Mouse (Mus musculus) CD4-positive helper T cell, adult 2 months (primary cell): ENCODE measurements around the gene Hist3h2ba.
A peak's percentile ranks its signal among the peaks of the same experiment; 100 is the strongest.

Source experiments
- DNase-seq: peaks from one replicate; pipeline ENCODE4 v3.0.0-alpha.2; 2012; ENCODE audit warnings: low read depth, missing footprints, low spot score

Hist3h2ba gene

DNA sequence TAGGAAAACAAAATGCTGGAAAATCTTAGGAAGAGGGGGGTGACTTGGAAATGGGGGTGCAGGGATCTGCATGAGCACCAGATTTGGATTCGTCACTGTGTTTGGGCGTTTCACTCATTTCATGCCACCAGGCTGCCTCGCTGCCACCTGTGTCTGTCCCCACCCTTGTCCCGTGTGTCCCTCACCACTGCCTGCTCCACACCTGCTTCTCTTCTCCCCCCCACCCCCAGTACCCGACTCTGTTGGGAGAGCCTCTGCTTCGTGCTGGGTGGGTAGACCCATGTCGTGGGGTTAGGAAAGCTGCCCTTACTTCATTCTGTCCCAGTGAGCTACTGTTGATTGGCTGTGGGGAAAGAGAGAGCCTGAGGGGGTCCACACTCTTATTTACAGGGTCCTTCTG lies 35.9 kb downstream of the Hist3h2ba start:
- no peak for DNase-seq

- DNase-seq, result no peak
Measured at GRCm38 (mm10) chr11:58985299-58985917, 36.7 kb downstream of the Hist3h2ba start.

- DNase-seq, result no peak
Measured at GRCm38 (mm10) chr11:58989166-58989565, 40.4 kb downstream of the Hist3h2ba start.

DNA sequence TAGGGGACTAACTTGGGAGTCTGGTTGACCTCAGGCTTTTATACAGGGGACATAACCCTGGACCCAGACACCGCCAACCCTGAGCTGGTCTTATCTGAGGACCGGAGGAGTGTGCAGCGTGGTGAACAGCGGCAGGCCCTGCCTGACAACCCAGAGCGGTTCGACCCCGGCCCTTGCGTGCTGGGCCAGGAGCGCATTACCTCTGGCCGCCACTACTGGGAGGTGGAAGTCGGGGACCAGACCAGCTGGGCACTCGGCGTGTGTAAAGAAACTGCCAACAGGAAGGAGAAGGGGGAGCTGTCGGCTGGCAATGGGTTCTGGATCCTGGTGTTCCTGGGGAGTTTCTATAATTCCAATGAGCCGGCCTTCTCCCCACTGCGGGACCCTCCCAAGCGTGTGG lies 41.4 kb downstream of the Hist3h2ba start:
- DNase-seq, result no peak

GRCm38 (mm10) chr11:58990794-58991193 lies 42.1 kb downstream of the Hist3h2ba start:
- no peak for DNase-seq

DNA sequence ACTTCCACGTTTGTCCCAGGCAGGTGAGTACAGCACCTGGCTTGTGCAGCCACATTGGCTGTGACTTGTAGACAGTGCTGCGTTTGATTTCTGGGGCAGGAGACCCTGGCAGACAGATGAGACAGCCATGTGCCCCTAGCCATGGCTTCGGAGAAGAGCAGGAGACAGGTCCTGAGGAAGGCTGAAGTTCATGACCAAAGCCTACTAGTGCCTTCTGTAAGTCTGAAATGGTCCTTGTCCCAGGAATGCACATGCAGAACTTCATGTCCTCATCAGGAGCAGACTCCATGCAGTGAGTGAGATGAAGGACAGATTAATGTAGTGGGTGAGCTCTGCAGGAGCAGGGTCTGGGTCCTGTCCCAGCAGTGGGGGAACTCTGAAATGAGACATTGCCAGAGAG lies 43.2 kb downstream of the Hist3h2ba start:
- DNase-seq, result no peak

DNA sequence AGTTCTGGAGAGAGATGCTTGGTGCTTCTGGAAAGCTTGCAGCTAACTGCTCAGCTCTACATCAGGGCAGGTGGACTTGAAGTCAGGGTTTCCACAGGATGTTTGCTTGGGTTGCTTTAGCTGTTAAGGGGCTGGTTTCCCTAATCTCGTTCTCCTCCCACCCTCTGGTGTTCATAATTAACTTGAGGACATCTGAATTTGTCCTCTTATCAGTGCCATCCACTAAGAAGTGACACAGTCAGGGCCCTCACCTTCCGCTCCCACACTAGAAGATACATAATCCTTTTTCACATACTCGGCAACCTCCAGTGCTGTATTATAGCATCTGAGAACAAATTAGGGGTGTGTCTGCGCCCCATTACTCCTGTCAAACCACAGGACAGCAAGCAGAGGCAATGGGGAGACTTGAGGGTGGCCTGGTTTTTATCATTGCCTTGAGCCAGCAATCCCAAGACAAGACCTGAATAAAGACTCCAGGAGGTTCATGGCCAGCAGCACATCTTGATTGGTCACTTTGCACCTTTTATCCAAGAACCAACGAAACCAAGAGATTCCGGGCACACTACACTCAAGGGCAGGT lies 44.5 kb downstream of the Hist3h2ba start:
- no peak for DNase-seq

DNA sequence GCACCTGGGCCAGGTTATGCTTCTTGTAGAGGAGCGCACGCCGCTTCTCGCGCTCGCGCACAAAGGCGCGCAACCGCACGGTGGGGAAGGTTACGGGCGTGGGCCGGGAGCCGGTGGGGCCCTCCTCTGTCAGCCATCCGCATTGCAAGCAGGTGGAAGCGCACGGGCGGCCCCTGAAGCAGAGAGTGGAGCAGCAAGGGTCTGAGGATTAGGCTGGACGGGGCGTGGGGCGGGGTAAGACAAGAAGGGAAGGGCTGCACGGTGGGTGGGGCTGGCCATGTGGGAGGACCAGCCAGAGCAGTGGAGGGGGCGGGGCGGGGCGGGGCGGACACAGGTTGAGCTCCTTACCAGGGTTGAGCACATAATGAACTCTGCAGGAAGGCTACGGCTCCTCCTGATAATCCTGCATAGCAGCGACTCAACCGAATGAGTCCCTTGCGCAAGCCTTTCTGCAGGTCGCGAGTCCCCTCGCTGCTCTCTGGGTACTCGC lies 45.7 kb downstream of the Hist3h2ba start:
- DNase-seq, result peak; percentile 58

GRCm38 (mm10) chr11:58995061-58995806 lies 46.5 kb downstream of the Hist3h2ba start:
- no peak for DNase-seq

- DNase-seq, result peak; percentile 50
Measured at GRCm38 (mm10) chr11:58995807-58996370, 47.2 kb downstream of the Hist3h2ba start.

DNA sequence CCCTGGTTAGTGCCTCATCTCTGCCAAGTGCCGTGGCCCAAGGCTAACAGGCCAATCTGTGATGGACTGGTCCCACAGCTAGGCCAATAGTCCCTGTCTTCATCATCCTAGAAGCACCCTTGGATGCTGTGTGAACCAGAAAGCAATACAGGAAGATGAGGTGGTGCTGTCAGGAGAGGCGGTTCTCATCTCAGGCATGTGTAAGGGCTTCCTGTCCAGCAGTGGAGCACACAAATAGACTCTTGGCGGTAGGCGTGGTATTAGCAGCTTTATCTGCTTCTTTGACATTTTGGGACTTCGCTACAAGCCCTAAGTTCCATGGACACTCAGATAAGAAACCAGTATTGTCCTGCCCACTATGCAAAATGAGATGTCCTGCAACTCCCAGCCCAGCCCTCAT lies 48.8 kb downstream of the Hist3h2ba start:
- DNase-seq, result no peak
